Mouse (Mus musculus): ENCODE measurements around the gene Slc35b1. TPM values are rescaled to one million over a fixed set of nuclear protein-coding genes. Genes with fewer than 3 reads are reported as not detected.
A peak's percentile ranks its signal among the peaks of the same experiment; 100 is the strongest.

The Slc35b1 gene
- 45.4 and 48.5 TPM in 2 replicates for polyA plus RNA-seq (2012; rRNA removed)

GRCm38 (mm10) chr11:95384319-95384972, at the start of gene Slc35b1:
Gene Slc35b1 (plus strand): TSS chr11:95384692.
- H3K4me3 ChIP-seq (ENCODE audit: control insufficient read depth, low read depth, low read length), result peak within 1 kb of the TSS; percentile 92
- TF ChIP-seq CTCF (IDR thresholded peaks at IDR 0.05; ENCODE audit: control insufficient read depth, insufficient read depth, insufficient replicate concordance, low read depth, low read length) (peak; percentile 80; the same call in 1 of the 2 replicates), POLR2A (IDR thresholded peaks at IDR 0.05; ENCODE audit: control insufficient read depth, low read depth, low read length) (peak; percentile 65; the same call in 1 of the 2 replicates)
- H3K27me3 ChIP-seq (ENCODE audit: control insufficient read depth, insufficient read depth, low read length), result no peaks in the 10 kb centered on the region
- no peaks in the 10 kb centered on the region for H3K4me1 ChIP-seq (ENCODE audit: control insufficient read depth, insufficient read depth, low read length)
- no peaks in the 10 kb centered on the region for H3K36me3 ChIP-seq (ENCODE audit: control insufficient read depth, insufficient read depth, low read length)
- peak within 1 kb of the TSS; percentile 95 for H3K27ac ChIP-seq (ENCODE audit: control insufficient read depth, insufficient read depth, low read depth, low read length)

- Histone ChIP-seq H3K36me3 (ENCODE audit: control insufficient read depth, insufficient read depth, low read length) (no peaks in the 10 kb centered on the region), H3K27ac (ENCODE audit: control insufficient read depth, insufficient read depth, low read depth, low read length) (0 out of 2 replicates have a peak within 1 kb of the TSS, but pooled peaks have one; percentile 35), H3K27me3 (ENCODE audit: control insufficient read depth, insufficient read depth, low read length) (no peaks in the 10 kb centered on the region), H3K4me3 (ENCODE audit: control insufficient read depth, low read depth, low read length) (peak within 1 kb of the TSS; percentile 73), H3K4me1 (ENCODE audit: control insufficient read depth, insufficient read depth, low read length) (peaks cover 7% of the 10 kb centered on the region)
- TF ChIP-seq CTCF (IDR thresholded peaks at IDR 0.05; ENCODE audit: control insufficient read depth, insufficient read depth, insufficient replicate concordance, low read depth, low read length) (no peak), POLR2A (IDR thresholded peaks at IDR 0.05; ENCODE audit: control insufficient read depth, low read depth, low read length) (peak; percentile 48; the same call in 1 of the 2 replicates)
These were observed 47.8 kb upstream of the Slc35b1 start, which contains the start of gene Fam117a for GRCm38 (mm10) chr11:95336568-95337128. Gene Fam117a (plus strand): TSS chr11:95337018.

- H3K36me3 ChIP-seq (ENCODE audit: control insufficient read depth, insufficient read depth, low read length), result no peaks in the 10 kb centered on the region
- TF ChIP-seq CTCF (IDR thresholded peaks at IDR 0.05; ENCODE audit: control insufficient read depth, insufficient read depth, insufficient replicate concordance, low read depth, low read length) (no peak), POLR2A (IDR thresholded peaks at IDR 0.05; ENCODE audit: control insufficient read depth, low read depth, low read length) (no peak)
- H3K4me1 ChIP-seq (ENCODE audit: control insufficient read depth, insufficient read depth, low read length), result peaks cover 7% of the 10 kb centered on the region
- no peaks in the 10 kb centered on the region for H3K27me3 ChIP-seq (ENCODE audit: control insufficient read depth, insufficient read depth, low read length)
- 0 out of 2 replicates have a peak overlapping the region, but pooled peaks have one; percentile 35 for H3K27ac ChIP-seq (ENCODE audit: control insufficient read depth, insufficient read depth, low read depth, low read length)
- peak overlapping the region; percentile 73 for H3K4me3 ChIP-seq (ENCODE audit: control insufficient read depth, low read depth, low read length)
These were observed 47.2 kb upstream of the Slc35b1 start for GRCm38 (mm10) chr11:95337129-95337813.

GRCm38 (mm10) chr11:95337846-95338342, 46.6 kb upstream of the Slc35b1 start:
- TF ChIP-seq POLR2A (IDR thresholded peaks at IDR 0.05; ENCODE audit: control insufficient read depth, low read depth, low read length) (no peak), CTCF (IDR thresholded peaks at IDR 0.05; ENCODE audit: control insufficient read depth, insufficient read depth, insufficient replicate concordance, low read depth, low read length) (no peak)
- no peaks in the 10 kb centered on the region for H3K27me3 ChIP-seq (ENCODE audit: control insufficient read depth, insufficient read depth, low read length)
- H3K36me3 ChIP-seq (ENCODE audit: control insufficient read depth, insufficient read depth, low read length), result no peaks in the 10 kb centered on the region
- peak overlapping the region; percentile 73 for H3K4me3 ChIP-seq (ENCODE audit: control insufficient read depth, low read depth, low read length)
- no peak overlapping the region for H3K27ac ChIP-seq (ENCODE audit: control insufficient read depth, insufficient read depth, low read depth, low read length)
- H3K4me1 ChIP-seq (ENCODE audit: control insufficient read depth, insufficient read depth, low read length), result peaks cover 7% of the 10 kb centered on the region

GRCm38 (mm10) chr11:95339471-95340021, 44.9 kb upstream of the Slc35b1 start:
- TF ChIP-seq CTCF (IDR thresholded peaks at IDR 0.05; ENCODE audit: control insufficient read depth, insufficient read depth, insufficient replicate concordance, low read depth, low read length), result no peak
- no peak for TF ChIP-seq POLR2A (IDR thresholded peaks at IDR 0.05; ENCODE audit: control insufficient read depth, low read depth, low read length)
- H3K4me3 ChIP-seq (ENCODE audit: control insufficient read depth, low read depth, low read length), result no peak overlapping the region
- H3K4me1 ChIP-seq (ENCODE audit: control insufficient read depth, insufficient read depth, low read length), result peaks cover 7% of the 10 kb centered on the region
- H3K27ac ChIP-seq (ENCODE audit: control insufficient read depth, insufficient read depth, low read depth, low read length), result no peak overlapping the region
- no peaks in the 10 kb centered on the region for H3K36me3 ChIP-seq (ENCODE audit: control insufficient read depth, insufficient read depth, low read length)
- no peaks in the 10 kb centered on the region for H3K27me3 ChIP-seq (ENCODE audit: control insufficient read depth, insufficient read depth, low read length)

- no peak for TF ChIP-seq CTCF (IDR thresholded peaks at IDR 0.05; ENCODE audit: control insufficient read depth, insufficient read depth, insufficient replicate concordance, low read depth, low read length)
- no peak for TF ChIP-seq POLR2A (IDR thresholded peaks at IDR 0.05; ENCODE audit: control insufficient read depth, low read depth, low read length)
- no peak overlapping the region for H3K4me3 ChIP-seq (ENCODE audit: control insufficient read depth, low read depth, low read length)
- no peaks in the 10 kb centered on the region for H3K27me3 ChIP-seq (ENCODE audit: control insufficient read depth, insufficient read depth, low read length)
- H3K4me1 ChIP-seq (ENCODE audit: control insufficient read depth, insufficient read depth, low read length), result peaks cover 7% of the 10 kb centered on the region
- H3K27ac ChIP-seq (ENCODE audit: control insufficient read depth, insufficient read depth, low read depth, low read length), result no peak overlapping the region
- H3K36me3 ChIP-seq (ENCODE audit: control insufficient read depth, insufficient read depth, low read length), result no peaks in the 10 kb centered on the region
These were observed 44.2 kb upstream of the Slc35b1 start for GRCm38 (mm10) chr11:95340259-95340658.
